Comparison of ENCODE assay signal across 8 mouse cellular contexts in genomic region chr4:126301584-126302309, GRCm38 (mm10). TPM values are rescaled to one million over a fixed set of nuclear protein-coding genes. Genes with fewer than 3 reads are reported as not detected.
DNase-seq lines count a peak whose midpoint lies in the region; ATAC-seq and TF ChIP-seq lines count a peak whose summit lies in the region.

No protein-coding gene starts in this region.

- H3K9ac ChIP-seq in forebrain, embryonic 13.5 days: 0 out of 2 replicates have a peak overlapping the region, but pooled peaks have one; percentile 6
- H3K9ac ChIP-seq in liver, postnatal 0 days (replicated peaks): no peak overlapping the region

- no peak for DNase-seq in cerebellum, postnatal 4 days (ENCODE audit: low spot score in 2 of 2)
- DNase-seq in adipocyte (ENCODE audit: low spot score): peak; percentile 76
- DNase-seq in liver, postnatal 0 days: no peak
- DNase-seq in yolk sac, embryonic 10.5 days (ENCODE audit: low spot score): no peak
- DNase-seq in testis, postnatal 10 days (ENCODE audit: low spot score): no peak

- peak overlapping the region; percentile 47 for H3K4me2 ChIP-seq in forebrain, embryonic 13.5 days
- peak overlapping the region; percentile 55 for H3K4me2 ChIP-seq in liver, postnatal 0 days (ENCODE audit: low read depth, low read length)

- peak overlapping the region; percentile 14; the same call in 1 of the 2 replicates for H3K4me3 ChIP-seq in forebrain, embryonic 13.5 days
- H3K4me3 ChIP-seq in liver, postnatal 0 days (ENCODE audit: low read depth, low read length): peak overlapping the region; percentile 30

- H3K27me3 ChIP-seq in forebrain, embryonic 13.5 days: peaks cover 75% of the 10 kb centered on the region
- peaks cover 48% of the 10 kb centered on the region for H3K27me3 ChIP-seq in liver, postnatal 0 days (ENCODE audit: insufficient read depth, low read length)

- H3K4me1 ChIP-seq in forebrain, embryonic 13.5 days: peaks cover 16% of the 10 kb centered on the region
- peaks cover 13% of the 10 kb centered on the region for H3K4me1 ChIP-seq in liver, postnatal 0 days (ENCODE audit: insufficient read depth)

- H3K27ac ChIP-seq in forebrain, embryonic 13.5 days: no peak overlapping the region
- no peak overlapping the region for H3K27ac ChIP-seq in liver, postnatal 0 days (ENCODE audit: low read depth)

- peak; percentile 69 for ATAC-seq in cerebellum, adult (ENCODE audit: insufficient number of reproducible peaks, low FRiP score, low TSS enrichment)
- ATAC-seq in forebrain, embryonic 13.5 days: no peak
- no peak for ATAC-seq in liver, postnatal 0 days
- no peak for ATAC-seq in megakaryocyte progenitor cell, adult 5-6 weeks (replicated peaks; ENCODE audit: poor library complexity)

- TF ChIP-seq EP300 in liver, postnatal 0 days (IDR thresholded peaks at IDR 0.05; ENCODE audit: low read depth): no peak

- peaks cover 8% of the 10 kb centered on the region; the same call in 1 of the 2 replicates for H3K9me3 ChIP-seq in forebrain, embryonic 13.5 days (replicated peaks)
- H3K9me3 ChIP-seq in liver, postnatal 0 days (ENCODE audit: low read length): peaks cover 5% of the 10 kb centered on the region; the same call in 1 of the 2 replicates

- WGBS in forebrain, embryonic 13.5 days: 4% methylated on average over 27 of the region's 27 CpGs
- 14% methylated on average over 27 of the region's 27 CpGs for WGBS in liver, postnatal 0 days (ENCODE audit: insufficient replicate concordance)

- TF ChIP-seq CTCF in liver, postnatal 0 days (IDR thresholded peaks at IDR 0.05; ENCODE audit: low read depth): no peak

- no peaks in the 10 kb centered on the region for H3K36me3 ChIP-seq in forebrain, embryonic 13.5 days (ENCODE audit: poor library complexity, severe bottlenecking)
- H3K36me3 ChIP-seq in liver, postnatal 0 days (replicated peaks; ENCODE audit: insufficient read depth, low read length): no peaks in the 10 kb centered on the region

RNA-seq across cellular contexts. Expression of gene Col8a2, which starts 15.2 kb away (rescaled TPM):
- 0.96 and 1.4 TPM in 2 replicates for polyA plus RNA-seq in forebrain, embryonic 13.5 days (2015; fragmentation: Nextera tagmentation; extraction: Ambion mirVana)
- 0.25 and 0.26 TPM in 2 replicates for polyA plus RNA-seq in liver, postnatal 0 days (2015; fragmentation: Nextera tagmentation; extraction: Ambion mirVana)
- not detected in 2 replicates for total RNA-seq in megakaryocyte progenitor cell, adult 5-6 weeks (2015)
- not detected in 2 replicates for total RNA-seq in megakaryocyte progenitor cell, adult 5-6 weeks (2017)

RNA-seq across cellular contexts. Expression of gene Adprhl2, which starts 19.8 kb away (rescaled TPM):
- 70.9 and 81.6 TPM in 2 replicates for polyA plus RNA-seq in forebrain, embryonic 13.5 days (2015; fragmentation: Nextera tagmentation; extraction: Ambion mirVana)
- 31.9 and 34.3 TPM in 2 replicates for polyA plus RNA-seq in liver, postnatal 0 days (2015; fragmentation: Nextera tagmentation; extraction: Ambion mirVana)
- total RNA-seq in megakaryocyte progenitor cell, adult 5-6 weeks (2015): 6.6 and 9.3 TPM in 2 replicates
- total RNA-seq in megakaryocyte progenitor cell, adult 5-6 weeks (2017): 27.9 and 34.4 TPM in 2 replicates

RNA-seq across cellular contexts. Expression of gene Tekt2, which starts 23.7 kb away (rescaled TPM):
- 10.0 and 11.2 TPM in 2 replicates for polyA plus RNA-seq in forebrain, embryonic 13.5 days (2015; fragmentation: Nextera tagmentation; extraction: Ambion mirVana)
- polyA plus RNA-seq in liver, postnatal 0 days (2015; fragmentation: Nextera tagmentation; extraction: Ambion mirVana): 0.17 and 0.26 TPM in 2 replicates
- not detected in 2 replicates for total RNA-seq in megakaryocyte progenitor cell, adult 5-6 weeks (2015)
- total RNA-seq in megakaryocyte progenitor cell, adult 5-6 weeks (2017): not detected in 2 replicates

RNA-seq across cellular contexts. Expression of gene Trappc3, which starts 39.6 kb away (rescaled TPM):
- polyA plus RNA-seq in forebrain, embryonic 13.5 days (2015; fragmentation: Nextera tagmentation; extraction: Ambion mirVana): 141 and 143 TPM in 2 replicates
- 39.0 and 39.2 TPM in 2 replicates for polyA plus RNA-seq in liver, postnatal 0 days (2015; fragmentation: Nextera tagmentation; extraction: Ambion mirVana)
- 33.5 and 38.5 TPM in 2 replicates for total RNA-seq in megakaryocyte progenitor cell, adult 5-6 weeks (2015)
- total RNA-seq in megakaryocyte progenitor cell, adult 5-6 weeks (2017): 54.6 and 61.8 TPM in 2 replicates

RNA-seq across cellular contexts. Expression of gene Map7d1, which starts 45.6 kb away (rescaled TPM):
- 53.5 and 58.2 TPM in 2 replicates for polyA plus RNA-seq in forebrain, embryonic 13.5 days (2015; fragmentation: Nextera tagmentation; extraction: Ambion mirVana)
- polyA plus RNA-seq in liver, postnatal 0 days (2015; fragmentation: Nextera tagmentation; extraction: Ambion mirVana): 7.2 and 10.0 TPM in 2 replicates
- 18.8 and 21.1 TPM in 2 replicates for total RNA-seq in megakaryocyte progenitor cell, adult 5-6 weeks (2015)
- total RNA-seq in megakaryocyte progenitor cell, adult 5-6 weeks (2017): 35.8 and 39.6 TPM in 2 replicates
